Mouse (Mus musculus): Measurements from ENCODE around the gene Pla2g1b. TPM values are rescaled to one million over a fixed set of nuclear protein-coding genes. Genes with fewer than 3 reads are reported as not detected.
"Not testable (repeated sequence)": the region's sequence is repeated elsewhere in the genome, so short reads cannot be mapped to it uniquely, and the experiment has no call there.

Pla2g1b gene
- polyA plus RNA-seq, 1 experiment from 2014 or later: not detected

- peaks cover 81% of the 10 kb centered on the region for H3K36me3 ChIP-seq (replicated peaks)
- peak overlapping the region; percentile 100 for H3K9ac ChIP-seq
- H3K9me3 ChIP-seq: no peaks in the 10 kb centered on the region
These were observed 30.2 kb upstream of the Pla2g1b start for GRCm38 (mm10) chr5:115435755-115436379.

GRCm38 (mm10) chr5:115436421-115437124, 29.5 kb upstream of the Pla2g1b start:
- Histone ChIP-seq H3K4me3 (replicated peaks) (peak overlapping the region; percentile 100), H3K4me1 (peaks cover 96% of the 10 kb centered on the region), H3K9me3 (no peaks in the 10 kb centered on the region), H3K4me2 (peak overlapping the region; percentile 98), H3K9ac (peak overlapping the region; percentile 100), H3K27me3 (no peaks in the 10 kb centered on the region), H3K36me3 (replicated peaks) (peaks cover 86% of the 10 kb centered on the region), H3K27ac (peak overlapping the region; percentile 100)
- ATAC-seq (ENCODE audit: low FRiP score): peak; percentile 90
- 0% methylated on average over 39 of the region's 43 CpGs for WGBS

More at GRCm38 (mm10) chr5:115435755-115436379, 30.2 kb upstream of the Pla2g1b start:
- Histone ChIP-seq H3K4me2 (peak overlapping the region; percentile 98), H3K4me3 (replicated peaks) (peak overlapping the region; percentile 100), H3K4me1 (peaks cover 90% of the 10 kb centered on the region), H3K27ac (peak overlapping the region; percentile 100), H3K27me3 (no peaks in the 10 kb centered on the region)
- ATAC-seq (ENCODE audit: low FRiP score): peak; percentile 5
- WGBS: 3% methylated on average over 8 of the region's 8 CpGs

GRCm38 (mm10) chr5:115437242-115437944, 28.7 kb upstream of the Pla2g1b start:
- Histone ChIP-seq H3K9ac (peak overlapping the region; percentile 100), H3K9me3 (no peaks in the 10 kb centered on the region), H3K4me2 (peak overlapping the region; percentile 98), H3K27ac (peak overlapping the region; percentile 100), H3K36me3 (replicated peaks) (peaks cover 86% of the 10 kb centered on the region), H3K4me3 (replicated peaks) (peak overlapping the region; percentile 100), H3K27me3 (no peaks in the 10 kb centered on the region), H3K4me1 (peaks cover 91% of the 10 kb centered on the region)
- WGBS: 7% methylated on average over 7 of the region's 7 CpGs
- peak; percentile 8; the same call in 1 of the 2 replicates for ATAC-seq (ENCODE audit: low FRiP score)

GRCm38 (mm10) chr5:115437945-115438315, 28.1 kb upstream of the Pla2g1b start:
- peaks cover 86% of the 10 kb centered on the region for H3K4me1 ChIP-seq
- H3K36me3 ChIP-seq (replicated peaks): peaks cover 86% of the 10 kb centered on the region
- 0% methylated on average over 2 of the region's 2 CpGs for WGBS
- ATAC-seq (ENCODE audit: low FRiP score): peak; percentile 24
- H3K27me3 ChIP-seq: no peaks in the 10 kb centered on the region
- peak overlapping the region; percentile 100 for H3K9ac ChIP-seq
- peak overlapping the region; percentile 98 for H3K4me2 ChIP-seq
- no peaks in the 10 kb centered on the region for H3K9me3 ChIP-seq
- peak overlapping the region; percentile 100 for H3K4me3 ChIP-seq (replicated peaks)
- H3K27ac ChIP-seq: peak overlapping the region; percentile 100

- H3K4me1 ChIP-seq: peaks cover 82% of the 10 kb centered on the region
These were observed 27.4 kb upstream of the Pla2g1b start for GRCm38 (mm10) chr5:115438667-115439066.

GRCm38 (mm10) chr5:115441205-115441849, 24.7 kb upstream of the Pla2g1b start:
- Histone ChIP-seq H3K4me1 (peaks cover 55% of the 10 kb centered on the region), H3K27ac (peak overlapping the region; percentile 100), H3K9ac (no peak overlapping the region), H3K9me3 (no peaks in the 10 kb centered on the region), H3K4me2 (peak overlapping the region; percentile 24; the same call in 1 of the 2 replicates), H3K27me3 (no peaks in the 10 kb centered on the region), H3K4me3 (replicated peaks) (peak overlapping the region; percentile 1; the same call in 1 of the 2 replicates), H3K36me3 (replicated peaks) (peaks cover 87% of the 10 kb centered on the region)
- 35% methylated on average over 14 of the region's 14 CpGs for WGBS
- ATAC-seq (ENCODE audit: low FRiP score): no peak

More at GRCm38 (mm10) chr5:115438667-115439066, 27.4 kb upstream of the Pla2g1b start:
- Histone ChIP-seq H3K4me2 (peak overlapping the region; percentile 98), H3K9me3 (no peaks in the 10 kb centered on the region), H3K4me3 (replicated peaks) (peak overlapping the region; percentile 100), H3K27ac (peak overlapping the region; percentile 100), H3K9ac (peak overlapping the region; percentile 100), H3K36me3 (replicated peaks) (peaks cover 86% of the 10 kb centered on the region), H3K27me3 (no peaks in the 10 kb centered on the region)
- WGBS: 28% methylated on average over 7 of the region's 7 CpGs
- no peak for ATAC-seq (ENCODE audit: low FRiP score)

DNA sequence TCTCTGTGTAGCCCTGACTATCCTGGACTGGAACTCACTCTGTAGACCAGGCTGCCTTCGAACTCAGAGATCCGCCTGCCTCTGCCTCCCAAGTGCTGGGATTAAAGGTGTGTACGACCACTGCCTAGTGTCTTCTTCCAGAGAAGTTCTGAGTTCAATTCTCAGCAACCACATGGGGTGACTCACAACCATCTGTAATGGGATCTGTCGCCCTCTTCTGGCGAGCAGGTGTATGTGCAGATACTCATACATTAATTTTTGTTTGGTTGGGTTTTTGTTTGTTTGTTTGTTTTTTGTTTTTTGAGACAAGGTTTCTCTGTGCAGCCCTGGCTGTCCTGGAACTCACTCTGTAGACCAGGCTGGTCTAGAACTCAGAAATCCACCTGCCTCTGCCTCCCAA, 23.4 kb upstream of the Pla2g1b start:
- Histone ChIP-seq H3K36me3 (replicated peaks) (peaks cover 92% of the 10 kb centered on the region), H3K4me1 (peaks cover 43% of the 10 kb centered on the region)
- WGBS: 69% methylated on average over 5 of the region's 5 CpGs
- not testable (repeated sequence) for H3K4me3 ChIP-seq (replicated peaks); H3K9ac ChIP-seq; H3K4me2 ChIP-seq; ATAC-seq (ENCODE audit: low FRiP score); H3K9me3 ChIP-seq; H3K27me3 ChIP-seq; H3K27ac ChIP-seq

DNA sequence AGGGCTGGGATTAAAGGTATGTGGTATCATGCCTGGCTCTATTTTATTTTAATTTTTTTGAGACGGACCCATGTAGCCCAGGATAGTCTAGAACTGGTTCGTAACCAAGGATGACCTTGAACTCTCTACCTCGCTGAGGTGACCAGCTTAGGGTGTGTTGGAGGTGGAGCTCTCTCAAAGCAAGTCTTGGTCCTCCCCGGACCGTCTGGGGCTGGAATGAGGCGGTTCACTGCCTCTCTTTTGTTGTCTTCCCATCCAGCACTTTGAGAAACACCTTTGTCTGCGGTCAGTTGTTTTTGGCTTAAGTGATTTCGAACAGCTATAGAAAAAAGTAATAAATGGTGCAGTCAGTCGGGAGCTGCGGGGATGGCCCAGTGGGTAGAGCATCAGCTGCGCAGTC, 21.9 kb upstream of the Pla2g1b start:
- Histone ChIP-seq H3K4me1 (peaks cover 28% of the 10 kb centered on the region), H3K4me3 (replicated peaks) (no peak overlapping the region), H3K36me3 (replicated peaks) (peaks cover 97% of the 10 kb centered on the region), H3K4me2 (no peak overlapping the region), H3K9me3 (no peaks in the 10 kb centered on the region), H3K27ac (no peak overlapping the region), H3K9ac (no peak overlapping the region), H3K27me3 (no peaks in the 10 kb centered on the region)
- ATAC-seq (ENCODE audit: low FRiP score): no peak
- WGBS: 83% methylated on average over 11 of the region's 11 CpGs

DNA sequence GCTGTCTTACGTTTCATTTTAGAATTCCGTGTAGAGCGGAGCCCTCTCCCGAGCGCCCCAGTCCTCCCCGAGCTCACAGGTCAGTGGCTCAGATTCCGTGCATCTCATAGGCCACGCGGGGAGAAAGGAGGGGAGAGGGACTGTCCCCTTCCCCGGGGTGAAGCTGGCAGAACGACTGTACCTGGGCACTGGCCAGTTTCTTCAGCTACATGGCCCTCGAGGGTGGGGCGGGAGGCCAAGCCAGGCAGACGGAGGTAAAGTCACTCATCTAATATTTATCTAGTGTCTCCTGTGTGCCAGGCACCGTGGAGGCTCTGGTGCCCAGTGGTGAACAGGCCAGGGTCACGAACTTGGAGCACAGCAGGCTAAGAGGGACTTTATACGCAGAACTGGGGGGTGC, 19.0 kb upstream of the Pla2g1b start:
- no peaks in the 10 kb centered on the region for H3K27me3 ChIP-seq
- 88% methylated on average over 17 of the region's 17 CpGs for WGBS
- H3K4me2 ChIP-seq: no peak overlapping the region
- H3K27ac ChIP-seq: no peak overlapping the region
- no peak overlapping the region for H3K9ac ChIP-seq
- no peak for ATAC-seq (ENCODE audit: low FRiP score)
- H3K36me3 ChIP-seq (replicated peaks): peaks cover 100% of the 10 kb centered on the region
- H3K4me3 ChIP-seq (replicated peaks): no peak overlapping the region
- 0 out of 2 replicates have a peak, but pooled peaks cover 3% of the 10 kb centered on the region for H3K4me1 ChIP-seq
- no peaks in the 10 kb centered on the region for H3K9me3 ChIP-seq

GRCm38 (mm10) chr5:115449247-115449646, 16.8 kb upstream of the Pla2g1b start:
- Histone ChIP-seq H3K9me3 (no peaks in the 10 kb centered on the region), H3K9ac (no peak overlapping the region), H3K4me1 (no peaks in the 10 kb centered on the region), H3K36me3 (replicated peaks) (peaks cover 99% of the 10 kb centered on the region), H3K27ac (peak overlapping the region; percentile 6; the same call in 1 of the 2 replicates), H3K27me3 (no peaks in the 10 kb centered on the region), H3K4me3 (replicated peaks) (no peak overlapping the region), H3K4me2 (no peak overlapping the region)
- ATAC-seq (ENCODE audit: low FRiP score): no peak
- 86% methylated on average over 3 of the region's 3 CpGs for WGBS

DNA sequence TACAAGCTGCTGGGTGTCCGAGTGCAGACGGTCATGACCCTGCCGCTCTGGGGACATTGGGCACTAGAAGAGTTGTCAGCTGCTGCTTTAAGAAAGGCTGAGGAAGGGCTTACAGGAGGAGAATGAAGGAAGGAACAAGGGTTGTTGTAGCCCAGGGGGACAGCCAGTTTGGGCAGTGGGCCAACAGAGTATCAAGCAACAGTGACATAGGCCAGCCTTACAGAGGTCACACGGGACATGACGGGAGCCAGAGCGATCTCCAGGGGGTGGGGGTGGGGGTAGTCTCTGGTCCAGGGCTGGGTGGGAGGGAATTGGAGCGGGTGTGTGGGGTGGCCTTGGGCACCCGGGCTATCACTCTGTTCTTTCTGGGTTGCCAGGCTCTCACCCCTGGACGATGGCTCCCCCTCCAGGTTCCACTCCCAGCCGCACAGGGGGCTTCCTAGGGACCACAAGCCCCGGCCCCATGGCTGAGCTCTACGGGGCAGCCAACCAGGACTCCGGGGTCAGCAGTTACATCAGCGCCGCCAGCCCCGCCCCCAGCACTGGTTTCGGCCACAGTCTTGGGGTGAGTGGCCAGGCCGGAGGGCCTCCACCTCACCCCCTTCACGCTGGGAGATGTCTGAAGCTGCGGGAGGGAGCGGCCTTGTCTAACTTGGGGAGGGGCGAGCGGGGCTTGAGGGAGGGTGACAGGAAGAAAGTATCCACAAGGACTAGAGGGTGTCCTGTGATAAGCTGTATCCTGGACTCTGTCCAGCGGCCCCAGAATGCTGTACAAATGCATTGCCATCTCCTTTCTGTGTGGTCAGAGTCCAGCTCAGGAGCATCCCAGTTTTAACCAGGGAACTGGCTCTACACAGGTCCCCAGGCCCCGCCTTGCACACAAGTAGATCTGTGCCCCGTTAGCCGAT, 15.4 kb upstream of the Pla2g1b start:
- ATAC-seq (ENCODE audit: low FRiP score): no peak
- no peaks in the 10 kb centered on the region for H3K4me1 ChIP-seq
- H3K27ac ChIP-seq: peak overlapping the region; percentile 44; the same call in 1 of the 2 replicates
- no peak overlapping the region for H3K4me2 ChIP-seq
- no peak overlapping the region for H3K9ac ChIP-seq
- no peak overlapping the region for H3K4me3 ChIP-seq (replicated peaks)
- no peaks in the 10 kb centered on the region for H3K9me3 ChIP-seq
- H3K27me3 ChIP-seq: no peaks in the 10 kb centered on the region
- WGBS: 92% methylated on average over 27 of the region's 27 CpGs
- peaks cover 93% of the 10 kb centered on the region for H3K36me3 ChIP-seq (replicated peaks)

Measured in forebrain, embryonic 12.5 days (tissue).